Mouse (Mus musculus): Measurements from ENCODE around the gene Wfdc17.

Gene Wfdc17

DNA sequence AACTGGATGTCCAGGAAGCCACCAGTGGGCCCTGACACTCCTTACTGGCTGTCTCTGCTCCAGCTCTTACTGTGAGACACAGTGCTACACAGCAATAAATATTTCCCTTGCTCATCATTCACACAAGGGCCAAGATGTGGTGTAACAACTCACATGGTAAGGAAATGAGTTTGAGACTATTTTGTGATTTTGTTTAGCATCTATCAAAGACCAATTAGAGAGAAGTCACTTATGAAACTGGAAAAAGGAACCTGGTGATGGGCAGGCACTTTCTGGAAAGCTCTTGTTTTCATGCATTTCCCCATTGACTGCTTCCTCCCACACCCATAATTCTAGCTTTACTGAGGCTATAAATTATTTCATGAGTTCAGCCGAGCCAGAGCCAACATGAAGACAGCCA, at the start of gene Wfdc17:
Gene Wfdc17 (plus strand): TSS at position 287 of the 400 bp plus-strand sequence.
- no peak for DNase-seq

DNA sequence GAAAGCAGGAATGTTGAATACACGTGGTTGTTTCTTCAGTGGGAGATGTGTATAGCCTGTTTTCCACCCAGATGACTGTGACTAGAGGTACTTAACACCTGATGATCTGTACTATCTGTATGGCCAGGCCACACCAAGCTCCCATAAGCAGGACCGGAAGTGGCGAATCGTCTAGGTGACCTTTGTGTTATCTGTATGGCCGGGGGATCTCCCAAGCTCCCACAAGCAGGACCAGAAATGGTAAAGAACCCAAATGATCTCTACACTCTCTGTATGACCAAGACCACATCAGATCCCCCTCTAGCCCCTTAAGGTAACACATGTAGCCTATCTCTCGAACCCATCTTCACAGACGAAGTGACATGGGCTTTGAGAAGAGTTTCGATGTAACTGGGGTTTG, 49.2 kb upstream of the Wfdc17 start:
- no peak for DNase-seq

DNA sequence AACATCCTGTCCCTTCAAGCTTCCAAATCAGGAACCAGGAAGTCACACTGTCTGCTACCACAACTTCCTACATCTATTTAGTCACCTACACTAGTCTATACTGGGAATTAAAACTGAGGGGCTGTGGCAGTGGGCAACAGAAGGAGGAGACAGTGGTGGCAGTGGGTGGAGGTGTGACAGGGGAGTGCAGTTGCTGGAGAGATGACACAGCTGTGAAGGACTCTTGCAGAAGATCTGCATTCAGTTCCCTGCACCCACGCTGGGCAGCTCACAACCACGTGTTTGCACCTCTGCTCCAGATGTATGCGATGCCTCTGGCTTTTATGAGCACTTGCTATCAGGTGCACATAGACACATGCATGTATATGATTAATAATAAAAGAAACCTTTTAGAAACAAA, 46.3 kb upstream of the Wfdc17 start:
- no peak for DNase-seq

DNA sequence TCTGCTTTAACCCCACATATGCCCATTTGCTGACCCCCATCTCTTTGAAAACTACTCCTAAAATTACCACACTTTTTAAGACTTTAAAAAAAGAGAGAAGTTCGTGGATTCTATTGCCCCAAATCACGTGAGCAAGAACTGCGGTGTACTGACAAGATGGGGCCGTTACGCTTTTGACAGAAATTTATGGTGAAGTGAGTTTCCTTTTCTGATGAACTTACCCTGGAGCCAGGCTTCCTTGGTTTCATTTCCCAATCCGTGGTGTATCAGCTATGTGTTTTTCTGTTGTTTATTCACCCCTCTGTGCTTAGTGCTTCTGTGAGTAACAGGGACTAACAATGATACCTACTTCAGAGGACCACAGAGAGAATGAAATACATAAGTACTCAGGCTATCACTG, 45.0 kb upstream of the Wfdc17 start:
- DNase-seq, result no peak

DNA sequence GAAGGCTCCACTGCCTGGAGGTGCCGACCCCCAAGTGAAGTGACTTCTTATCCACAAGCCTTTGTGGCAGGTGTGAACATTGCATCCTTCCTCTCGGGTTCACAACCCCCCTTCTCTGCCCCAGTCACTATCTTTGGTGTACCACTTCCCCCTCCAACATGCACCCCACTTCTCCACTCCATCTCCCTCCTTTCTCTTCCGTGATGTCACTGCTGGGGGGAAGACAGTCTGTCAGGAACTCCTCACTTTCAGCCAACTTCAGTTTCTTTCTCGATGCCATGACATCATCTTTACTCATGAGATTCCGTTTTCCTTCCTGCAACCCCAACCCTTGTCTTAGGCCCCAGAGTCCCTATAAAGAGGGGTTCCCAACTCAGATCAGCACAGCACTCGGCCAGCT, 41.6 kb upstream of the Wfdc17 start, which contains the start of gene Ccl4:
Gene Ccl4 (plus strand): TSS at position 381 of the 400 bp plus-strand sequence.
- peak; percentile 16 to 40 for DNase-seq

DNA sequence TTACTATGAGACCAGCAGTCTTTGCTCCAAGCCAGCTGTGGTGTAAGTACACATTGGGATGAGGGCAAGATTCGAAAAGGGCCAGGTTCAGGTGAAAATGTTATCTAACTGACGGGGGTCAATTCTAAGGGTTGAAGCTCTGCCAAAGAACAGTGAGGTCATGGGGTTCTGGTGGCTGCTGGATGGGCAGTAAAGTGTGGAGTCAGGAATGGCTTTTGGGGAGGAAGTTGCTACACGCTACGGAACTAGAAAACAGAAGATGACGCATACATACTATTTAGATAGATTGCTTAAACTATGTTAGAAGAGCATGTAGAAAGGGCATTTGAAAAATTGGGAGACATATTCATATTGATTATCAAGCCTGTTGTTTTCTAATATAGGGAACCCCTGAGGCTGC, 40.3 kb upstream of the Wfdc17 start:
- no peak for DNase-seq

DNA sequence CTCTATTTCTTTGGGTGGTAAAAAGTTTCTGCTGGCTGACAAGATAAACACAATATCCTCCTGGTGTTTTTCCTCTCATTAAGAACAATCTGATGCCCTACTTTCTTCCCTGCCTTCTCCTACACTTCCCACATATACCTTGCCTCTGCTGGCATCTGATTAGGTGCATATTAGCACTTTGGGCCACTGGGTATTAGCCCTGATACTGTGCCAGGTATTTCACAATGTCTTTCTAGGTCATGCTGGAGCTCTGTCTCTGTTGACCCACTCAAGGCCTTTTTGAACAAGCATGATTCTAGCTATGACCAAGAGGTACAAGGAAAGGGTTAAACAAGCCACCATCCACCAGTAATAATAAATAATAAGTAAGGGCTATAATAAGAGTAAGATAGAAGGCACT, 32.0 kb upstream of the Wfdc17 start:
- DNase-seq, result no peak

DNA sequence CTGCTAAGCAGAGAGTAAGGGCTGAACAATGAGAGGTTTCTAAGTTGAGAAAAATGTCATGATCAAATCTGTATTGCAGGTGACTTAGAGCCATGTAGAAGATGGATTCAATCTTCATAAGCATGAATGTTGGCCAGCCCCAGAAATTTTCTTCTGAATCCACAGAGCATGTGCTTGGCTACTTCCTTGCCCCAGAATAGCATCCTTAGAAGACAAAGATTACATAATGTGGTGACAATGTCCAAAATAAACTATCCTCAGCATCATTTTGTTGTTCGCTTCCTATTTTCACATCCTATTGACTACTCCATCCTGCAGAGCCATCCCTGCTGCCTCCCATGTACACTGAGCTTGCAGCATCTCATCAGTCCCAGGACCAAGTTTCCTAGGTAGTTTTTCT, 28.1 kb upstream of the Wfdc17 start:
- DNase-seq, result no peak

DNA sequence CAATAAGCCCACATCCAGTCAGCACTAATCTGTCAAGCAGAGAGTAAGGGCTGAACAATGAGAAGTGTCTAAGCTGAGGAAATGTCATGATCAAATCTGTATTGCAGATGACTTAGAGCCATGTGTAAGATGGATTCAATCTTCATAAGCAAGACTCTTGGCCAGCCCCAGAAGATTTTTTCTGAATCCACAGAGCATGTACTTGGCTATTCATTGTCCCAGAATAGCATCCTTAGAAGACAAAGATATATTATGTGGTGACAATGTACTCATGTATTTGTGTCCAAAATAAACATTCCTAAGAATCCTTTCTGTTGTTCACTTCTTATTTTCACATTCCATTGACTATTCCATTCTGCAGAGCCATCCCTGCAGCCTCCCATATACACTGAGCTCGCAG, 13.9 kb upstream of the Wfdc17 start:
- DNase-seq, result no peak

DNA sequence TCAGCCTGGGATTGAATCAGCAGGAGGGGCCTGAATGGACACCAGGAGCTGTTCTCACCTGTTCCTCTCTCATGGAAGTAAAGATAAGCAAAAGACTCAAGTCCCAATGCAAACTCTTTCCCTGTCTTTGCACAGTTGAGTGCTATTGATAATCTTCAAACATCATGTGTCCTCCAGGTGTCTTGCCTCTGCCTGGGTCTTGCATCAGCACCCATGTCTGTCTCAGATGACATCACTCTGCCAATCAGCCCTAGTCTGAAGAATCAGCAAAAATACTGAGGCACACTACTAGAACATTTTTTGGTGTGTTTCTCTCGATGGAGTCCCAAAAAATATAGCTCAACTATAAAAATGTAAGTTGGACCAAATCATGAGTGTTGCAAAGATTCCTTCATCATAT, 11.8 kb upstream of the Wfdc17 start:
- DNase-seq, result no peak

DNA sequence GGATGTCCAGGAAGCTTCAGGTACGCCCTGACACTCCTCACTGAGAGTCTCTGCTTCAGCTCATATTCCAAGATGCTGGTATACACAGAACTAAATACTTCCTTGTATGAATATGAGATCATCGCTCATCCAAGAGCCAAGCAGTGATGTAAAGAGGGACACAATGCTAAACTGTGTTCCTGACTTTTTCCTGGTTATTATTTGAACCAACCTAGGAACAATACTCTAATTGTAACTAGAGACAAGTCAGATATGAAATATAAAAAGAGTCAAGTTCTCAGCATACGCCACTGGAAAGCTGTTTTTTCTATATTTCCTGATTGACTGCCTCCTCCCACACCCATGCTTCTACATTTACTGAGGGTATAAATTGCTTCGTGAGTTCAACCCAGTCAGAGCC, 4.9 kb downstream of the Wfdc17 start, which contains the start of gene Wfdc18:
Gene Wfdc18 (plus strand): TSS at position 301 of the 400 bp plus-strand sequence.
- DNase-seq, result no peak

DNA sequence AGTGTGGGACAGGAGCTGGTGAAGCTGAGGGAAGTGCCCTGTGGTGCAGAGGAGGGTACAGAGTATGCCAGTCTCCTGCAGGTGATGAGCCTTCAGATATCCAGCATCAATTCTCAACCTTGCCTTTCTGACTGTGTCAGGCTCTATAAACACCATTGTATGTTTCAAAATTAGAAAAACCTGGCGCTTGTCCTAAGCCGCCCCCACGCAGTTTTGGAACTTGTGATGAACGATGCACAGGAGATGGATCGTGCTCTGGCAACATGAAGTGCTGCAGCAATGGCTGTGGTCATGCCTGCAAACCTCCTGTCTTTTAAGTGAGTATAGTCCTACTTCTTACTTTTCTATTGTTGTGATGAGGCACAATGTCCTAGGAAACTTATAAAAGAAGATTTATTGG, 5.9 kb downstream of the Wfdc17 start:
- no peak for DNase-seq

DNA sequence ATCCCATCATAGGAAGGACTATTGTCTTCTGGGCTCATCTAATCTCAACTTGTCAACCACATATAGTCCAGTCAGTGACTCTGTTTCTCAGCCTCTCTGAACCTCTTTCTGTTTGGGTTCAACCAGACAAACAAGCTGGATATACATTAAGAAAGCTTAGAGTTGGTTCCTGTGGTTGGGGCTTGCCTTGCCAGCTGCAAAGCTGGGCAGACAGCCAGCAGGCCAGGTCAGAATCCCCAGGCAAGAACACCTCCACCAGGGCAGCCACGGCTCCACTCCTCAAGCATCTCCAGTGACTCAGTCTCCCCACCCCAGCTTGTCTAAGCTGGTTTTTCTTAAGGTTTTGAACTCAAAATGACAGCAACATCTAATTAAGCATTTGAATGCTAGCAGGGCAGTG, 8.9 kb downstream of the Wfdc17 start:
- DNase-seq, result no peak

DNA sequence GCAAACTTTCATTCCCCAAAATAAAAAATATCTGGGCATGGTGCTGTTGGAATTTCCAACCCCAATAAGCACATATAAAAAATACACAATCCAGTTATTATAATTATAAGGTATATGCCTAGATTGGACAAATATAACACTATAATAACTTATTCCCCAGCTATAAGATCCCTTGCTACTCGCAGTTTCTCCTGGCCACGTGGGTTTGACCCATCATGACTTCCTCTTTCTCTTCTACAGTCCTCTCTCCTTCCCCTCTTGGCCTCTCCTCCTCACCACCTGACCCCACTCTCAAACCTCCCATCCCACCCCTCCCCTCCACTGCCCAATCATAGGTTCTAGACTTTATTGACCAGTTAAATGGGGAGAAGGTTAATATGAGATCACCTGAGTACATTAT, 10.1 kb downstream of the Wfdc17 start:
- DNase-seq, result no peak

DNA sequence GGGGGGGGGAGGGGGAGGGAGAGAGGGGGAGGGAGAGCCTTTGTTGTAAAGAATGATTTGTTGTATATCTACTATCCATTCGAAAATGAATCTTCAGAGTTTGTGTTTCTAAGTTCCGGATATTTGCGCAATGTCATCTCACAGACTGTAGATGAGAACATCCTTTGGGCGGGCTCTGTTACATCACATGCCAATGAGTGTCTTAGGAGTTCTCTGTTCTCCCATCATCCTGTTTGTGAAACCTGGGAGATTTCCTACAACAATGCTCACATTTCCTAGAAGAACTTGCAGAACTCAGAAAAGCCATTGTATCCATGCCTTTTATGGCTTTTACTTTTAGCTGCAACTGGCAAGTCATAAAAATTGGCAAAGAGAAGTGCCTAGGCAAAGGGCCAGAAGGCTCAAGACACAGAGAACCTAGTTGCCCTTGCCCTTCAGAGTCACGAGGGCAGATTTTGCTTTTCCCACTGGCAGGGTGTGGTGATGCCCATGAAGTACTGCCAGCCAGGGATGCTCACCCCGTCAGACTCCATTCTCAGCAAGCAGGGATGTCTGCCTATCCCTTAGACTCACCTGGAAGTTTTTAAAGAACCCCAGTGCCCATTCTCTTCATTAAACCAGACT, 13.4 kb downstream of the Wfdc17 start:
- no peak for DNase-seq

DNA sequence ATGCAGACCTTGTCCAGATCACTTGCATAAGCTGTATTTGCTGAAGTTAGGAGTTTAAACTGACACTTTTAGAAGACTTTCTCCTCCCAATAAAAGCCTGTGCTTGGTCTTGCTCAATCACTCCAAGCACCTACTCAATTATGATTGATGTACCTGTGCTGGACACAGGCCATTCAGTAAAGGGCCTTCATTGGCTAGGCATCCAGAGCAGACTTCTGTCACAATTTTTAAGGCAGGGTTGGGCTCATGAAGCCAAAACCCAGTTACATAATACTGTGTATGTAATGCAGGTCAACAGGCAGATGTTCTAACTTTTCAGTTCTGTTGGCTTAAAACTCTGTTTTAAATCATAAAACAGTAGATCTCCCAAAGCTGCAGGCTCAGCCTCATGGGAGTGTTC, 17.0 kb downstream of the Wfdc17 start:
- DNase-seq, result no peak

DNA sequence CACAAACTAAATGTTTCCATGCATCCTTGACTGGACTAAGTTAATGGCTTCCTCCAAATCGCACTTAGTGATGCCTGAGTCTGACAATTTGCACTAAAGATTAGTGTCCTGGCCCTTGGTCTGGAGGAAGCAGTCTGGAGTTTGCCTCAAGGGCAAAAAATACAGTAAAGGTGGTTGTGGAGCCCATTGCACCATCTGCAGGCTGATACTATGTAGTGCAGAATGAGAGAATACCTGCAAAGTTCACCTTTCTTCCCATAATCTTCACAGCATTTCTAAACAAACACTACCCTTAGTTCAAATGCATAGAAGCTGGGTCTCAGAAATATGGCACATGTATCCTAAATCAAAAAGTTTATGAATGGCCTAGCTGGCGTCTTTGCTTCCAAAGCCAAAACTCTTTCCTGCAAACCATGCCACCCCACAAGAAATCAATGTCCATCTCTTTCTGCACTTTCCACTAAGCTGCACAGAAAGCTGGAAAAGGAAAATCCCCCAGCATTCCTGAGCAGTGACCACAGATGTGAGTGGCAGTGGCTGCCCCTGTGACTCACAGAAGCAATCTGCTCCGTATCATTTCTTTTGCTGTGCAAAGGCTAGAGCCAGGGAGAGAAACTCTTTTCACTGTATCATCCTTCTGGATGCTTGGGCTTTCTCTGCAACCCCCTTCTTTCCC, 25.1 kb downstream of the Wfdc17 start:
- no peak for DNase-seq

DNA sequence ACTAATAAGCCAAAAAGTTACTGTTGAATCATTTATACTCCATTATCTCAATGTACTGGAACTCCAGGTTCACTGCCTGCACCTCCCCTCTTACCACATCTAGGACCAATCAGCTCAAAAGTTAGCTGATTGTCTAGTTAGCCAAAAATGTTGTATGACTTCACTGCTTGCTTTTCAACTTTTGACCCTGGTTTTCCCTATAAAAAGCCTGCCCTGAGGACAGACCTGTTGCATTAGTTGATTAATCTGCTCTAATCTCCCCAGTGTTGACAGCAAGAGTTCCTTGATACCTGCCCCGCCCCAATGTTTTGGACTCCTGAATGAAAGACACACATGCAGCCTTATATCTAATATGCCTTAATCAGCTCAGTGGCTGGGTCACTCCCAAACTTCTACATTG, 27.3 kb downstream of the Wfdc17 start:
- no peak for DNase-seq

DNA sequence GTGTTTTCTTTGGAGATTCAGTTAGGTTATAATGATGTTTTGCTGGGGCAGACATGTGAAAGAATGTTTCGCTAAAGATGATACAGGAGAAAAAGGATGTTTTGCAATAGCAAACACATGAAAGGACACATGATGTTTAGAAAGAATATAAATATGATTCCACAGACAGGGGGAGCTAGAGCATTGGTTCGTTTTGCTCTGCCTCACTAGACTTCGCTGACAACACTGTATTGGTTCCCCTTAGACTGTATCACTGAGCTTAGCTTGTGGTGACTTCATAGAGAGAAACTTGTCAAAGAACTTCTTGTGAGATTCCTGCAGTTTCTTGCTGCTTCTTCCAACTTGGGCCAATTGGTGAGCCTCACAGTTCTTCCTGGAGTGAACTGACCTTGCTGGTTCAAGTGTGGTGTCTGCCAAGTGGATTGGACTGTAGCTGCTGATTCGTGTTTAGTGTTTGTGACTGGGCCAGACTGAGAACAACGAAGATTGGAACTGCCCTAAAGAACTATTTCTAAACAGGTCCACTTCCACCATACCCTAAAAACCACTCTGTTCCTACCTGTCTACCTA, 29.4 kb downstream of the Wfdc17 start:
- no peak for DNase-seq

DNA sequence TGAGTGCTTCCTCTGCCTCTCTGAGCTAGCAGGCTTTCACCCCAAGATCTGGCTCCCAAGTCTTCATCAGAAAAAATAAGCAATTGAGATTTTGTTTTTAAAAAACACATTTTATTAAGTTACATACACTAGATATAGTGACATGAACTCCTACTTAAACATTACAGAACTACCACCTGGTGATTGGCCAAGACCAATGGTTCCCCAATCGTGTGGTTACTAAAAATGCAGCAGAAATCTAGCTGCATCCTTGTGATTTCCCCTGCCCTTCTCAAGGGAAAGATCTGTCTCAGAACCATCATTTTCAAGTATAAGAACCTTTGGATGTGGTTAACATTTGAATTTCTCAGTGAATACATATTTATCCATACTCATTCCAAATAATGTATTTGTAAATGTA, 30.4 kb downstream of the Wfdc17 start:
- no peak for DNase-seq

DNA sequence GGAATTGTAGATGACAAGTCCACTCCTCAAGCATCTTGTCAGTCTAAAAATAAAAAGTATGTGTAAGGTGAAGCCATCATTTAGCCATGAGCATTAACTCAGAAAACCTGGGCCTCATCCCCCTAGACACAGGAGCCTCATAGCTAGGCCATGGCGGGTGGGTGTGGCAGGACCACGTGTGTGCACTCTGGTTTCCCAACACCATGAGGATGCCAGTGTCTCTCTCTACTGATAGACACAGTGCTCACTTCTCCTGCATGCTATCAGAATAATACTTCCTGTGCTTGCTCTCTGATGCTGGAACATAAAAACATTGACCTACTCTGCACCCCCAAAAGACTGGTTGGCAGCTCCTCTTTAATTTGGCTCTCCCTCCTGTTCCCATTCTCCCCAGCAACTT, 32.1 kb downstream of the Wfdc17 start:
- DNase-seq, result no peak

DNA sequence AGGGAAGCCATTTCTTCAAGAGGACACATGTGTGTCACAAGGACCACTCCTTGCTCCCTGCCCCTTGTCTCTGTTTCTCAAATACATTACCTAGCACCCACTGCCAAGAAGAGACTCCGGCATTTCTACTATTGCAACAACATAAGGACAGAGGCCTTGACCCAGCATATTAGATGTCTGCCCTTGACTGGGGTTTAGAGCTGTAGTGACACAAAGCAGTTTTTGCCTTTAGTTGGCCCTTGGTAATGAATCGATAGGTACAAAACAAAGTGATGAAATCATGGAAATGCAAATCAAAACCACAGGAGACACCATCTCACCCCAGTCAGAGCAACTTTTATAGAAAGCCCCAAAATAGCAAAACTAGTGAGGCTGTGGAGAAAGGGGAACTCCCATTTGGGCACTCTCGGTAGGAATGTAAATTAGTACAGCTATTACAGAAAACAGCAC, 33.3 kb downstream of the Wfdc17 start:
- DNase-seq, result no peak

DNA sequence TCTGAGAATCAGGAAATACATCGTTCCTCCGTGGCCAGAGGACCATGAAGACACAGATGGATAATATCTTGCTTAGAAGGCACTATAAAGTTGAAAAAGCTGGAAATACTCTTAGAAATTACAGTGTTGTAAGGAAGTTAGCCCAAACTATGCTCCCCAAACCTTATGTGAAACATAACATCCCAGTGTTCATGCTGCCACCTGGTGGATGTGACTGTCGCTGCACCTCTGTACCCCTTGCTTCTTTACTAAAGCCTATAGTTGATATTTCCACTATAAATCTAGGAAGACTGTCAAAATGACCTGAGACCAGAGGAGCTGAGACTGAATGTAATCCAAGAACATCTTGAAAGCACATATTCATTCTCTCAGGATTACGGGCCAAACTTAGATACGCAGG, 35.5 kb downstream of the Wfdc17 start:
- peak; percentile 17 to 20 for DNase-seq

DNA sequence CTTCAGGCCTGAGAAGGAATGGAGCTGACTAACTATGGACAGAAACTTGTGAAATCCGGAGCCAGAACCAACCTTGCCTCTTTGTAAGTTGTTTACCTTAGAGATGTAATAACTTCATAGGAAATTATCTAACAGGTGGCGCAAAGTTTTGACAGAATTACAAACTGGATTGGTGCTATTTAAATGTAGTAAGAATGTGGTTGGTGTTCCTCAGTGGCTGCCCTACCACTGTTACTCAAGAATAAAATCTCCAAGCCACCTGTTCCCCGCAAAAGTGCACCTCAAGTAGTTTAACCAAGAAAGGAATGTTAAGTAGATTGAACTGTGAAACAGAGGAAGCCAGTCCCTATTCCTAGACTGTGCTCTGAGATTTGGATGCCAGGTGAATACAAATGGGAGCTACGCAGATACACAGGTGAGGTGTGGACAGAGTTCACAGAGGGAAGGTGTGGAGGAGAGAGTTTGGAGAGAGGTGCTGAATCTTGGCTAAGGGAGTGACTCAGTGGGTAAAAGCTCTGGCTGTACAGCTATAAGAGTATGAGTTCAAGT, 36.7 kb downstream of the Wfdc17 start:
- no peak for DNase-seq
